Comparison of ENCODE assay signal across 8 mouse cellular contexts in genomic region chr19:30174919-30175571, GRCm38 (mm10). TPM values are rescaled to one million over a fixed set of nuclear protein-coding genes. Genes with fewer than 3 reads are reported as not detected.
DNase-seq lines count a peak whose midpoint lies in the region; ATAC-seq and TF ChIP-seq lines count a peak whose summit lies in the region.

TSS of gene Gldc (minus strand) at chr19:30175429.

- H3K27me3 ChIP-seq in thymus, adult 2 months (ENCODE audit: control insufficient read depth, insufficient read depth, low read length) = peaks cover 10% of the 10 kb centered on the region; the same call in 1 of the 2 replicates
- H3K27me3 ChIP-seq in heart, embryonic 13.5 days (replicated peaks) = peaks cover 55% of the 10 kb centered on the region
- H3K27me3 ChIP-seq in kidney, postnatal 0 days (ENCODE audit: insufficient read depth, low read length) = peaks cover 5% of the 10 kb centered on the region; the same call in 1 of the 2 replicates
- H3K27me3 ChIP-seq in liver, adult 2 months (ENCODE audit: control insufficient read depth, insufficient read depth, low read length) = no peaks in the 10 kb centered on the region
- H3K27me3 ChIP-seq in neural tube, embryonic 13.5 days = no peaks in the 10 kb centered on the region; the same call in 1 of the 2 replicates

- peaks cover 3% of the 10 kb centered on the region; the same call in 1 of the 2 replicates for H3K4me1 ChIP-seq in thymus, adult 2 months (replicated peaks; ENCODE audit: control insufficient read depth, insufficient read depth, low read length)
- no peaks in the 10 kb centered on the region for H3K4me1 ChIP-seq in embryonic fibroblast, embryonic 13.5 days (ENCODE audit: control insufficient read depth, insufficient read depth, low read length)
- peaks cover 5% of the 10 kb centered on the region; the same call in 1 of the 2 replicates for H3K4me1 ChIP-seq in heart, embryonic 13.5 days
- 0 out of 2 replicates have a peak, but pooled peaks cover 6% of the 10 kb centered on the region for H3K4me1 ChIP-seq in kidney, postnatal 0 days (replicated peaks; ENCODE audit: insufficient read depth, low read length)
- peaks cover 5% of the 10 kb centered on the region for H3K4me1 ChIP-seq in liver, adult 2 months (ENCODE audit: control insufficient read depth, insufficient read depth, low read length)
- H3K4me1 ChIP-seq in neural tube, embryonic 13.5 days (replicated peaks) = peaks cover 15% of the 10 kb centered on the region

- H3K79me2 ChIP-seq in liver, adult 2 months (ENCODE audit: control insufficient read depth, insufficient read depth, low read length) = peaks cover 8% of the 10 kb centered on the region

- DNase-seq in thymus, adult 2 months = no peak
- no peak for DNase-seq in thymus, adult 18-20 months
- DNase-seq in kidney, postnatal 0 days (ENCODE audit: low spot score) = peak; percentile 86
- DNase-seq in liver, adult 2 months (ENCODE audit: extremely low read depth, low read depth, low spot score) = peak; percentile 79
- DNase-seq in urinary bladder, adult 2 months (ENCODE audit: low spot score) = peak; percentile 59

- no peaks in the 10 kb centered on the region for H3K36me3 ChIP-seq in thymus, adult 2 months (ENCODE audit: control insufficient read depth, insufficient read depth, low read length)
- H3K36me3 ChIP-seq in heart, embryonic 13.5 days = no peaks in the 10 kb centered on the region
- no peaks in the 10 kb centered on the region for H3K36me3 ChIP-seq in kidney, postnatal 0 days (ENCODE audit: insufficient read depth, low read length)
- no peaks in the 10 kb centered on the region for H3K36me3 ChIP-seq in liver, adult 2 months (ENCODE audit: control insufficient read depth, insufficient read depth, low read length)
- H3K36me3 ChIP-seq in neural tube, embryonic 13.5 days = no peaks in the 10 kb centered on the region

- peak within 1 kb of the TSS; percentile 96 for H3K4me2 ChIP-seq in heart, embryonic 13.5 days
- H3K4me2 ChIP-seq in kidney, postnatal 0 days (ENCODE audit: low read length) = peak within 1 kb of the TSS; percentile 97
- H3K4me2 ChIP-seq in neural tube, embryonic 13.5 days = peak within 1 kb of the TSS; percentile 97

- H3K27ac ChIP-seq in thymus, adult 2 months (ENCODE audit: control insufficient read depth, insufficient read depth, low read length) = no peak within 1 kb of the TSS
- no peak within 1 kb of the TSS for H3K27ac ChIP-seq in embryonic fibroblast, embryonic 13.5 days (ENCODE audit: insufficient read depth, low read length)
- no peak within 1 kb of the TSS for H3K27ac ChIP-seq in heart, embryonic 13.5 days (replicated peaks)
- H3K27ac ChIP-seq in kidney, postnatal 0 days = no peak within 1 kb of the TSS
- peak within 1 kb of the TSS; percentile 69 for H3K27ac ChIP-seq in liver, adult 2 months (replicated peaks; ENCODE audit: insufficient read depth, low read depth, low read length)
- H3K27ac ChIP-seq in neural tube, embryonic 13.5 days (replicated peaks) = peak within 1 kb of the TSS; percentile 52; the same call in 1 of the 2 replicates

- 3% methylated on average over 53 of the region's 53 CpGs for WGBS in thymus, adult 2 months
- 2% methylated on average over 40 of the region's 53 CpGs for WGBS in heart, embryonic 13.5 days
- WGBS in kidney, postnatal 0 days = under 1% methylated on average over 48 of the region's 53 CpGs
- WGBS in liver, adult 2 months = under 1% methylated on average over 41 of the region's 53 CpGs
- under 1% methylated on average over 53 of the region's 53 CpGs for WGBS in neural tube, embryonic 13.5 days

- ATAC-seq in heart, embryonic 13.5 days (ENCODE audit: extremely low read depth, insufficient number of reproducible peaks, low FRiP score, low TSS enrichment) = peak; percentile 61
- peak; percentile 87 for ATAC-seq in kidney, postnatal 0 days (replicated peaks; ENCODE audit: low FRiP score, low read depth)
- peak; percentile 96 for ATAC-seq in neural tube, embryonic 13.5 days (ENCODE audit: low read depth)

- peaks cover 3% of the 10 kb centered on the region; the same call in 1 of the 2 replicates for H3K9me3 ChIP-seq in heart, embryonic 13.5 days
- H3K9me3 ChIP-seq in kidney, postnatal 0 days (replicated peaks; ENCODE audit: low read length) = no peaks in the 10 kb centered on the region
- H3K9me3 ChIP-seq in neural tube, embryonic 13.5 days = no peaks in the 10 kb centered on the region

- H3K9ac ChIP-seq in heart, embryonic 13.5 days = peak within 1 kb of the TSS; percentile 78
- H3K9ac ChIP-seq in kidney, postnatal 0 days (ENCODE audit: low read depth, low read length) = peak within 1 kb of the TSS; percentile 61
- H3K9ac ChIP-seq in liver, adult 2 months (ENCODE audit: low read depth, low read length) = peak within 1 kb of the TSS; percentile 96
- H3K9ac ChIP-seq in neural tube, embryonic 13.5 days = peak within 1 kb of the TSS; percentile 72

- peak within 1 kb of the TSS; percentile 4; the same call in 1 of the 2 replicates for H3K4me3 ChIP-seq in thymus, adult 2 months (ENCODE audit: control insufficient read depth, insufficient read depth, low read length)
- peak within 1 kb of the TSS; percentile 19 for H3K4me3 ChIP-seq in embryonic fibroblast, embryonic 13.5 days (ENCODE audit: insufficient read depth, low read length)
- peak within 1 kb of the TSS; percentile 64 for H3K4me3 ChIP-seq in heart, embryonic 13.5 days
- peak within 1 kb of the TSS; percentile 50 for H3K4me3 ChIP-seq in kidney, postnatal 0 days (replicated peaks; ENCODE audit: low read depth, low read length)
- H3K4me3 ChIP-seq in liver, adult 2 months (ENCODE audit: insufficient read depth, low read depth, low read length) = peak within 1 kb of the TSS; percentile 91
- H3K4me3 ChIP-seq in neural tube, embryonic 13.5 days = peak within 1 kb of the TSS; percentile 66

- TF ChIP-seq CTCF in thymus, adult 2 months (IDR thresholded peaks at IDR 0.05; ENCODE audit: borderline replicate concordance, control insufficient read depth, extremely low read depth, insufficient read depth, low read length, poor library complexity) = no peak
- no peak for TF ChIP-seq CTCF in embryonic fibroblast, embryonic 13.5 days (IDR thresholded peaks at IDR 0.05; ENCODE audit: borderline replicate concordance, insufficient read depth, low read length)
- TF ChIP-seq CTCF in kidney, postnatal 0 days (IDR thresholded peaks at IDR 0.05; ENCODE audit: low read depth) = no peak
- no peak for TF ChIP-seq CTCF in liver, adult 2 months (IDR thresholded peaks at IDR 0.05; ENCODE audit: low read depth, low read length)

- no peak for TF ChIP-seq POLR2A in thymus, adult 2 months (IDR thresholded peaks at IDR 0.05; ENCODE audit: control insufficient read depth, extremely low read depth, insufficient read depth, low read length, poor library complexity)
- no peak for TF ChIP-seq POLR2A in embryonic fibroblast, embryonic 13.5 days (IDR thresholded peaks at IDR 0.05; ENCODE audit: low read depth, low read length)
- peak; percentile 88; the same call in 1 of the 2 replicates for TF ChIP-seq POLR2A in liver, adult 2 months (IDR thresholded peaks at IDR 0.05; ENCODE audit: extremely low read depth, insufficient read depth, low read length)

RNA-seq across cellular contexts. Expression of gene Gldc, which starts in this region (rescaled TPM):
- 0.13 and 0.31 TPM in 2 replicates for polyA plus RNA-seq in thymus, adult 2 months (2012; rRNA removed)
- 0.13 and 0.63 TPM in 2 replicates for polyA plus RNA-seq in embryonic fibroblast, embryonic 13.5 days (2011; ENCODE audit: insufficient read length, low read depth, missing spikeins)
- 1.4 and 2.8 TPM in 2 replicates for polyA plus RNA-seq in heart, embryonic 13.5 days (2015; fragmentation: Nextera tagmentation; extraction: Ambion mirVana)
- 5.7 and 7.1 TPM in 2 replicates for polyA plus RNA-seq in kidney, postnatal 0 days (2015; fragmentation: Nextera tagmentation; extraction: Ambion mirVana)
- total RNA-seq in liver, adult 2 months (2014; rRNA removed) = 64.2 and 98.4 TPM in 2 replicates
- 94.1 and 134 TPM in 2 replicates for polyA plus RNA-seq in liver, adult 2 months (2012; rRNA removed)
- polyA plus RNA-seq in neural tube, embryonic 13.5 days (2015; fragmentation: Nextera tagmentation; extraction: Ambion mirVana) = 6.2 and 6.6 TPM in 2 replicates
- polyA plus RNA-seq in urinary bladder, adult 2 months (2012; rRNA removed) = 32.5 and 39.4 TPM in 2 replicates

Comparison
In these comparisons a context has a peak if more than half of its experiments do, and no peak if none do; other contexts are left out.
1. DNase-seq: peak in kidney, postnatal 0 days (single experiment), liver, adult 2 months (single experiment) and urinary bladder, adult 2 months (single experiment); none in thymus, adult 2 months (single experiment) and thymus, adult 18-20 months (0 of 2).
2. H3K27ac ChIP-seq: peak in liver, adult 2 months (single experiment) and neural tube, embryonic 13.5 days (single experiment); none in thymus, adult 2 months (single experiment), embryonic fibroblast, embryonic 13.5 days (single experiment), heart, embryonic 13.5 days (single experiment) and kidney, postnatal 0 days (single experiment).
3. H3K4me3 ChIP-seq: peak in every context shown above with its lines; median percentile 91 in liver, adult 2 months; 66 in neural tube, embryonic 13.5 days; 64 in heart, embryonic 13.5 days; 50 in kidney, postnatal 0 days; 19 in embryonic fibroblast, embryonic 13.5 days; 4 in thymus, adult 2 months.
4. Peak in every context shown above with its lines, with median percentiles within 50 percentile points of each other: ATAC-seq, H3K4me2 ChIP-seq and H3K9ac ChIP-seq.